Mouse (Mus musculus) left cerebral cortex, postnatal 25 days (tissue): ENCODE measurements around the gene Tpd52l1. TPM values are rescaled to one million over a fixed set of nuclear protein-coding genes. Genes with fewer than 3 reads are reported as not detected.

Source experiments
- DNase-seq, 2 experiments: peaks; one replicate each; pipeline ENCODE4 v3.0.0; 2022; ENCODE audit warnings: low spot score in 2 of 2, mixed read lengths in 1 of 2
- intact Hi-C: fragments of 180-260 bp; cut with DNase I; formaldehyde crosslinking; loops from one replicate; pipeline ENCODE4 v1.15.1; 2025
- total RNA-seq, 2 experiments: library from RNA; stranded (reverse); gene quantifications; 2 replicates each; pipeline ENCODE4 v1.2.3; 2021

The Tpd52l1 gene
- total RNA-seq, 2 experiments from 2014 or later = 19.3 to 22.0 TPM

DNA sequence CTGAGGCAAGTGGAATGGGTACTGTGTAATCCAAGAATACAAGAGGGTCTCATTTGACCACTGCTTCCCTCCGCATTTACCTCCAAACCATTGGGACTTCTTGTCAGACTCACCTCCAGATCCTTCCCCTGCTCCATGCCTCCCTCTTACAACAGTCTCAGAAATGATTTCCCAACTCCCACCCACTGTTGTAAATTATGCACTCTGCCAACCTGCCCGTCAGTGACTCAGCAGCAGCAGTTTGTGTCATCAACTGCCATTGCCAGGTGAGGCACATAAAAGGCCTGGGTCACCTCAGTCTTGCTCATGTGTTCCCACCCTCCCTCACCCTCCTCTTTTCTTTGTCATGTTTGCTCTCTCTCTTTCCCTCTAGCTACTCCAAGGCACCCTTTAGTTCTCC lies 91.6 kb downstream of the Tpd52l1 start:
- intact Hi-C loops = no loop called here
- peak in 1 of 2 experiments; percentile 9 for DNase-seq

DNA sequence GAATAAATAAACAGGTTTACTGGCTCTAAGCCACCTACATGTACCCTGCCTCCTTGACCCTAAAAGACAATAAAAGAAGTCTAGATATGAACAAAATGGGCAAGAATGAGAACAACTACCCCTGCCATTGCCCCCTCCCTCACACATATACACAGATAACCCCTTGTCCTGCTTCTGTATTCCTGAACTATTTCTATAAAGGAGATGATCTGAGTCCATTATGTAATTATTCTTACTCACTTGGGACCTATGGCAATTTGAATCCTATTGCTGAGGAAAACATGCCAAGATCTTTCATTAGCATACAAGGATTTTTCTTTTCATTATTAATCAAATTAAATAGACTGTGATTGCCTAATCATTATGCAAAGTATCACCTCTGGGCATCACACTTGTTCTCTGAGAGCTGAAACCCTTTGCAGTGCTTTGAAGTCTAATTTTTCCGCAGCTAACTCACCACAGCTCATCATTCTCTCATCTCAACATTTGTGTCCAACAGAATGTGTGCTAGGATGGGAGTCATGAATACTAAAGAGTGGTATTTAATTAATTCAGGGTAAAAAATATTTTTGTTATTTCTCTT lies 92.8 kb downstream of the Tpd52l1 start:
- no peak for DNase-seq
- intact Hi-C loops = no loop called here

DNA sequence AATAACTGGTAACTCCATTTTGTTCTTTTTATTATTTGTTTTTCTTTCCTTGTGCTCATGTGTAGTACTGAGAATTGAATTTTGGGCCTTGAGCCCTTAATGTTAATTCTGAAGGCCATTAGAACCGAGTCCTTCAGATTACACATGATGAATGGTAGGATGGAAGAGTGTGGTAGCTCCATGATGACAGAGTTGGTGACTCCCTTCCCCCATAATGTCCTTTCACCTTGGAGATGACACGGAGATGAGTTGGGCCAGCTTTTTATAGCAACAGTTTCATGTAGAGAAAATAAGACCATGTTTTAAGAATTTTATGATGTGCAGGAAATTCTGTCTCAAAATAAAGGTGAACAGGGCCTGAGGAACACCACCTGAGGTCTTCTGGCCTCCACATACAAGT lies 94.7 kb downstream of the Tpd52l1 start:
- intact Hi-C loops = no loop called here
- no peak for DNase-seq

DNA sequence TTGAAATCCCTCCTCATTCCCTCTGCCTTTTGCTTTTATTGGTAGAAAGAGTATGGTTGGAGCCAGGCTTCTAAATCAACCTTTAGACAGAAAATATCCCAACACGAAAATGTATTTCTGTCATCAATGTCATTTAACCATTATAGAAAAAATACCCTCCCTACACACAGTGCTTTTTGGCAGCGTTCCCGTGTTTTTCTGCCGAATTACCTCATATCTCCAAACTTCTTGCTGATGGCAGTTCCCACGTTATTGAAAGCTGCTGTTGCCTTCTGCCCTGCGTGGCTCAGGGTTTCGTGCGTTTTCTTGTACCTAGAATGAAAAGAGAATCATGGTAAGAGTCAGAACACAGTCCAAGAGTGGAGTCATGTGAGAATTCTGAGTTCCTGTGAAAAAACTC lies 99.4 kb downstream of the Tpd52l1 start:
- intact Hi-C loops = no loop called here
- DNase-seq = no peak

DNA sequence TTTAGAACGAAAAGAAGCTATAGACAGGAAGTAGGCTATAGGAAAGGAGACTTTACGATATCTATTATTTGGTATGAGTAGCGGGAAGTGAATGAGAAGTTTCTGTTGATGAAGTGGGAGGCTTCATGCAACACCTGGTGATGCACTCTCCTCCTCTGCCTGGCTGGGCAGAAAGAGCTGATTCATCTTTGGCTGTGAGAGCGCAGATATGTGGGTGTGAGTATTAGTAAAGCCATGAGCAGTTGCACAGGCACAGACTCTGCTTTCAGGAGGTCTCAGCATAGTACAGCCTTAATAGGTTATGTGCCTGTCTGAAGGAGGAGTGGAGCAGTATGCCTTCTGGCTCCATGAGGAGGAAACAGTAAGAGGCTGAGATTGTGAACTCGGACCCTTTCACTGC lies 109.3 kb downstream of the Tpd52l1 start:
- DNase-seq = peak in 1 of 2 experiments; percentile 36
- intact Hi-C loops = no loop called here

DNA sequence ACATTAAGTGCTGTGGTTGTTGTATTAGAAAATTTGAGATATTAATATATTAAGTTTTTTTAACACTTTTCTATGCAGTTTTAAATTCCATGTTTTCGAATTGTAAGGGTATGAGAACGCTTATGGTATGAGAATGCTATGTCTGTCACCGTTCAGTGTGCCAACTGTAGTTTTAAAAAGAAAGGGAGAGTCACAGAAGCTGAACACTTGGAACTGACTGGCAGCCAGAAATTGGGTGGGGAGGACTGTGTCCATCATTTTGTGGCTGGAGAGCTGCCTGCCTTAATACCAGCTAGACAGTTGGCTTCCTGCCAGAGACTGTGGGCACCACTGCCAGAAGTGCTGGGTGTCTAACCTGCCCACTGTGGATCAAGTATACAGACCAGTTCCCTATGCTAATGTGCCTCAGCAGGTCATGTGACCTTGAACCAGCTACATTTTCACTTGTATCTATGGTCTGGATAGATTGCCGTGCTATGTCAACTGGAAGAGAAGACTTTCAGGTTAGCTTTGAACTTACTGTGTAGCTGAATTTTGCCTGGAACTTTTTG lies 114.5 kb downstream of the Tpd52l1 start:
- intact Hi-C loops = no loop called here
- no peak for DNase-seq

DNA sequence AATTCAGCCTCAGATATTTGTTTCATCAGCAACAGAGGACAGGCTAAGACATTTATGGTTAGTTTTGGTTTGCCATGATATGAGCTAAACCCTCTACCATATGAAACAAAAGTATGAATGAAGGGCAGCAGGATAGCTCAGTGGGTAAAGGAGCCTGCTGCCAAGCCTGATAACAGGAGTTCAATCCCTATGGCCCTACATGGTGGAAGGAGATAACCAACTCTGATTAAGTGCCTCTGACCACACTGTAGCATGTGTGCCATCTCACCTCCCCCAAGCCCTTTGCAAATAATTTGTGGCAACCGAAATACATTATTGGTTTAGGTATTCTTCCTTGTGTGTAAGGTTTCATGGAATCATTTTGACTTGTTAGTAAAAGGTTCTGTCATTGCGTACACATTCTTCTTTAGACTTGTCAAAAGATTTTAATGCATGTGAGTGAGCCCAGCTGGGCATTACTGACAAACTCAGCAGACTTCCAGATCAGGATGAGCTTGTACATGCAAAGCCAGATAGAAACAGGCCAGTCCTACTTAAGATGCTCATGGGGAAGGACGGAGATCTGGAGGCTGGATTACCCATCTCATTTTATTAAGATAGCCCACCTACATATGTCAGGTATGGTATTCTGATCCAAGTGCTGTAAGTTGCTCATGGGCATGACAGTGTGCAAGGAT lies 115.3 kb downstream of the Tpd52l1 start:
- intact Hi-C loops = no loop called here
- no peak for DNase-seq

DNA sequence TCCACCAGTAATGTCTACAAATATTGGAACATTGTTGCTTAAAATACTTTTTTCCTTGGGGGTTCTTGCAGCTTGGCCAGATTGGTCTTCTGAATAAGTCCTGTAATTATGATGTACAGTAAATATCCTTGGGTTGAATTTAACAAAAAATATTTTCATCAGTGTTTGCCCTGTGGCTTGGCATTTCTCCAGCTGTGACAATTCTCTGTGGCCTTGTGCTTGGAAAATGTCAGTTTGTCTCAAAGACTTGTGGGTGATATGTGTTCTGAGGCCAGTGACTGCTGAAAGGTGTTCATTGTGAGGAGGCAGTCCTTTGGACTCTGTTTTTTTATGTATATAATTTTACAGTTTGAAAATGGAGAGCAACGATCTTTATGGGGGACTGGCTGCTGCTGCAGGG lies 116.3 kb downstream of the Tpd52l1 start:
- no peak for DNase-seq
- intact Hi-C loops = no loop called here

DNA sequence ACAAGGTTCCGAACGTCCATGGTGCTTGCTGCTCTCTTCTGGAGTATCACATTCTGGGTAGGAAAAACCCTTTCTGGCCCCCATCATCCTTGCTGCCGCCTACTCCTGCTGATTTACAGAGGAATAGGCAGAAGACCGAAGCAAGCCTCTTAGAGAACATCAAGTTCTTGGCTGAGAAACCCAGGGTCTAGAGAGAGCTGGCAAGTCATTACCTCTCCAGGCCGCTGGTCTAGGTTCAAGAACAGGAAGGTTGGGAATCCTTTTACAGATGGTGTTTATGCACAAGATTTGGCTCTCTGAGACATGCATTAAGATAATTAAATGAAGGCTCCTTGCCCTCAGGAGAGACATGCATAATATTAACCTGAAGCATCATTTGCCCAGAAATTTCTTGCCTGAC lies 127.3 kb downstream of the Tpd52l1 start:
- intact Hi-C loops = no loop called here
- DNase-seq = no peak

DNA sequence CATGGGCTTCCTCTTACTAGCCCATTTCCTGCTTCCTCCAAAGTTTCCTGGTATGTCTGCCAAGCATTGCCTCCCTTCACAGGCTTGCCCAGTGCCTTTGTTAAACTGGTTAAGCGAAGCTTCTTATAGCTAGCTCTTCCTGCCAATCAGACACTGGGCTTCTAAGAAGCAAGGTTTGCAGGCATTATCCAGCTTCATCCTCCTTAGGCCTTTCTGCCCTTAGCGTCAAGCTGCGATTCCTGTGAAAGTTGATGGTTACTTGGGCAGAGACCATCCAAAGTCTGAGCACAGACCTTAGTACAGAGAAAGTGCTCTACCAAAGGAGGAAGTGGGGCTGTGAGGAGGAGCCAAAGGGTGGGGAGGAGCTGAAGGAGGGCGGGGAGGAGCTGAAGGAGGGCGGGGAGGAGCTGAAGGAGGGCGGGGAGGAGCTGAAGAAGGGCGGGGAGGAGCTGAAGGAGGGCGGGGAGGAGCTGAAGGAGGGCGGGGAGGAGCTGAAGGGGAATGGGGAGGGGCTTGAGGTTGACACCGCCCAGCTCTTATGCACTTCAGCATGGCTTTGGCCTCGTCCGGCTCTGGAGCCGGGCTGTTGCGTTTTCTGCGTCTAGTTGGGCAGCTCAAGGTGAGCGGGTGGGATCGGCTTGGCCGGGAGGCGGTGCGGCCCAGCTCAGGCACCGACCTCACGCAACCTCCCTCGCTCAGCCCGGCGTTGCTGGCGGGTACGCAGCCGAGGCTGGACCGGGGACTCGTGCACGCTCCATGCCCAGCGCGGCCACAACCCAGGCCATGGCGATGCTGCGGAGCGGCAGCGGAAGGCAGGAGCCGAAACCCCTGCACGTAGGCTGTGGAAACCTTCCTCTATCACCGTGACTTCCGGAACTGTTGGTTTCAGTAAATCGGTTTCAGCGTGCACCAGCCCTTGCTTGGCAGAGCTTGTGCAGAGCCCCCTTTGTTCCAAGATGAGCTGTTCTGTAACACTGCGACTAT lies 132.6 kb downstream of the Tpd52l1 start, which contains the start of gene Hddc2:
Hddc2 (plus strand) TSS at position 519 of the 984 bp plus-strand sequence.
- intact Hi-C loops = loop anchor here (1.0 to 5.0 kb wide), 2 partner anchors 132 to 294 kb away; partner anchors contain the start of genes Rnf217 and Tpd52l1
- peak; percentile 69 for DNase-seq

DNA sequence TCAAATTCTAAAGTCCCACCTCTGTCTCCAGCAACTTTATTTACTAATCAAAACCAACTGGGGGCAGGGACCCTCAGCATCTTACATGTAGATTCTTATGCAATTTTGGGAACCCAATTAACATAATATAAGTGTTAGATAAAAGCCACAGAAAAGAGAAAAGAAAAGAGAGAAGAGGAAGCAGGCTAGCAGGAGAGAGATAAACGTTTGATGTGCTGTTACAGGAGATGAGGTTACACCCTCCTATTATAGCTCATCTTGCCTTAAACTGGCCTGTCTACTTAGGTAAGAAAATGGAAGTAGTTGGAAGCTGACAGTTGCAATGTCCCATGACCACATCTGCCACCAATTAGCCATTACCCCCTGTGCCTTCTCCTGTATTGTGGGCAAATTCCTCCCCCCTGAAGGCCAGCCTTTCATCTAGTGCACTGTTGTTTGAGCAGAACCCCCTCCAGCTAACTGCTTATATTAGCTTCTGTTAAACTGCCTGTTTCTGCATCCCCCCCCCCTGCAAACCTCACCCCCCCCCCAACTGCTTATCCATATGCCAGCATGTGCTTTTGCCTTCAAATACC lies 138.6 kb downstream of the Tpd52l1 start:
- intact Hi-C loops = no loop called here
- no peak for DNase-seq

DNA sequence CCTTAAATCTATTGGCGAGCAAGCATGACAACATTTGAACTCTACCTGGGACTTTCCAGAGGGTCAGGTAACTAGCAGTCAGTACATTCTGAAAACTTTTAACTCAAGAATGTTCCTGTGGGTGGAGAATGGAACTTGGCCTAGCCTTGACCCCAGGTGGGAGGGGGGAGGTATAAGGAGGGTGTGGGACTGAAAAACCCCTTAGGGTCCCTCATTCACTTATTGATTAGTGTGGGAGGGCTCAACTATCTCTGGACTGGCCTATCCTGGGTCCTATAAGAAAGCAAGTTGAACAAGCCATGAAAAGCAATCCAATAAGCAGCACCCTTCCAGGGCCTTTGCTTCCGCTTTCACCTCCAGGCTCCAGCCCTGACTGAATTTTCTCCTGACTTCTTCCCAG lies 142.3 kb downstream of the Tpd52l1 start:
- intact Hi-C loops = no loop called here
- DNase-seq = no peak

DNA sequence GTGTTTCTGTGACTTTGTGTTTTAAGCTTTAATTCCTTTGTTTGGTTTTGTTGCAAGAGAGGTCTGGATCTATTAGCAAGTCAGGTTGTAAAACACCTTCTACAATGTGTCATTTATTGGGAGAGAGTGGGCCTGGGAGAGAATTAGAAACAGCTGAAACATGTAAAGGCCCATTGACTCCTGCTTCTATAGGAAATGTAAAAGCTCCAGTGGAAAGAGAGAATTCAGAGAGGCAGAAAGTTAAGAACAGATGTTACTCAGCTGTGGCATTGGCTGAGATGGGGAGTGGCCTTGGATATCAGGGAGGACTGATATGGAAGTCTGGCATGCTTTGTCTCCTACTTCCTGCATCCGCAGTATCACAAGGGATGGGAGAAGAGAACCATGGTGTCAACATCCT lies 145.5 kb downstream of the Tpd52l1 start:
- no peak for DNase-seq

DNA sequence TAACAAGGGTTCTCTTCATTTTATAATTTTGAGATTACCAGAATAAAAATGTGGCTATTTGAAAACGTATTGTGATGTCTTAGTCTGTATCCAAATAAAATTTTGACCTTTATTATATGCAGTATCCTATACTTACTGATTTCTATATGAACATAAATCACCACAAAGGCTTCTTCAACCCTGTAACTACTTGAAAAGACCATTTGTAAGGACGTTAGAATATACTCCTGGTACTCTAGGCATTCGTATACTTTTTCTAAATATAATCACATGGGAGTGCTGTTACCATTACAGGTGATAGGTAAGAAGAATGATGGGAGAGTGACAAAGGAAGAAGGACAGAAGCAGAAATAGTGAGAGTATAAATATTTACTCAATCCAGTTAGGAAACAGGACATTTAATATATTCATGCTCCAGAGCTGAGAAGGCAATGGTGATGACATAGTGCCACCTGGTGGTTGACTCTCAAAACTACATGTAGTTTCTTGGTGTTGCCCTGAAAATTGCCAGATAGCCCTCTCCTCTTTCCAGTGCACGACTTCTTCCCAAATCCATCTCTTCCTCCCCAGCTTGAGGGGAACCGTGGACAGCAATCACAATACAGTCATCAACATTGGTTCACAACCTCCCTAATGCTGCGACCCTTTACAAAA lies 146.7 kb downstream of the Tpd52l1 start:
- DNase-seq = peak; percentile 66 to 76
- intact Hi-C loops = loop anchor here (1.0 to 5.0 kb wide), 3 partner anchors 457 to 682 kb away; partner anchors contain the start of gene Hey2

More for the DNA sequence above, 145.5 kb downstream of the Tpd52l1 start:
- intact Hi-C loops = no loop called here

DNA sequence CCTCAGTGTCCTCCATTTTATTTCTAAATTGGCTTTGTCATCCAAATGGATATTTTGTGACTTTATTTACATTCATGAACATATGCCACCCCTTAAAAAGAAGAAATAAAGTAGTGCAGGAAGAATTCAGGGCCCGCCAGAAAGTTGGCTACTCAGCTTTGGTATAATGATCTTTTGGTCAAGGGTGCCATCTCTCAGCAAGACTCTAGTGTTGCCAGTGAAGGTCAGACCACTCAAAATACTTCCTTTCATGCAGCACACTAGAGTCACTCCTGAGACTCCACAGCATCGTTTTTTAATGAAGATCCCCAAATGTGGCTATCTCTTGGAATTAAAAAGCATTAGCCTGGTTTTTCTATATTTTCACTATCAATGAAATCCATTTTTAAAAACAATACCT lies 147.5 kb downstream of the Tpd52l1 start:
- DNase-seq = no peak
- intact Hi-C loops = loop anchor here (5.0 kb wide), 2 partner anchors 456 to 681 kb away; partner anchors contain the start of gene Hey2

DNA sequence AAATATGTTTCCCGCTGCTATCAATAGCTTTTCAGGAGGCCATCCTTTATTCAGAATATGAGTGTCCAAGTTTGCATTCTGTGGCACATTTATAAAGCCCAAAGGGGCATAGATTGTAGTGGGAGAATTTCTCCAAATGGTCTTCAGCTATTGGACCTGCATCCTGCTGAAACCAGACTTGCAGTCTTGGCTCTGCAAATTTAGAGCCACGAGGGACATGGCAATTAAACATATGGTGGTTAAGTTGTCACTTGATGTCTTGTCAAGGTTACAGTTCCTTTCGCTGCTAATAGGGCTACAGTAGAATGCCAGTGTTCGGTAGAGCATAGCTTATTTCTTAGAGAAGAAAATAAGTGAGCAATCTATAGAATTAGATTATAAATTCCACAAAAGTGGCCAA lies 148.7 kb downstream of the Tpd52l1 start:
- intact Hi-C loops = loop anchor here (5.0 kb wide), 2 partner anchors 455 to 680 kb away; partner anchors contain the start of gene Hey2
- DNase-seq = no peak

DNA sequence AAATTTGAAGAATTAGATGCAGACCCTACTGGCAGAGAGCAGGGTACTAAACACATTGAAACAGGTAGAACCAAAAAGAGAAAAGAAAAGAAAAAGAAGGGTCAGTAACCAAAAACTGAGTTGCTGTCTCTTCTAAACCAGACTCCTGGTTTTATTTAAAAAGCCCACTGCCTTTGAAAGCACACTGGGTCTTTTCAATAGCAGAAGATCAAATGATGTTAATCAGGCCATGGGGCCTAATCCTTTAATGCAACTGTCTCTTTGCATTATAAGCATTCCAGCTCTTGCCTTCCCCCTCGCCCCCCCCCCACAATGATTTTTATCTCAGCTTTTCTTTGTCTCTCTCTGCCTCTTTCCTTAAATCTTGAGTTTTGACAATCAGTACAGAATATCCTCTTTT lies 149.3 kb downstream of the Tpd52l1 start:
- intact Hi-C loops = loop anchor here (5.0 kb wide), 2 partner anchors 454 to 679 kb away; partner anchors contain the start of gene Hey2
- DNase-seq = no peak

DNA sequence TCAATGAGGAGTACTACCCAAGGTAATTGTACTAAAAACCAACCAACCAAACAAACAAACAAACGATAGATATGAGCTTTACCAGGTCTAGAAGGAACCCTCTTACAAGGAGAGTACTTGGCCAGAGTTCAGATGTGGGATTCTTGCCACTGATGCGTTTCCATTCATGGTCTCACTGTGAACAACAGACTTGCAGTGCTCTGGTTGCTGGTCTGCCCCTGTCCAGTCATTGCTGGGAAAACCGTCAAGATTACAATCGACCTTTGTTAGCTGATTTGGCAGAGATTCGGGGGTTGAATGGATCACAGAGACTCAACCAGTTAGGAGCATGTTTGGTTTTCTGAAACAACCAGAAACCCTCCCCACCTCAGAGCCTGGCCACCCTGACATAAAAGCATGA lies 150.1 kb downstream of the Tpd52l1 start:
- intact Hi-C loops = loop anchor here (5.0 kb wide), 2 partner anchors 453 to 678 kb away; partner anchors contain the start of gene Hey2
- DNase-seq = peak in 1 of 2 experiments; percentile 9
